Mouse (Mus musculus) megakaryocyte, embryonic 14.5 days (primary cell): ENCODE measurements around the gene Fbxw11.

Experiments
- FLI1 ChIP-seq: IDR thresholded peaks from 2 replicates; pipeline ENCODE4 v1.6.1; 2012; ENCODE audit warnings: low read length, inconsistent platforms, mixed read lengths
- GATA1 ChIP-seq: IDR thresholded peaks from 3 replicates; pipeline ENCODE4 v1.6.1; 2012; ENCODE audit warnings: mixed read lengths, low read length, inconsistent platforms, borderline replicate concordance

GRCm38 (mm10) chr11:32689510-32689909 lies 47.0 kb downstream of the Fbxw11 start:
- no peak for TF ChIP-seq GATA1
- no peak for TF ChIP-seq FLI1
